Mouse (Mus musculus): ENCODE data around the gene Cdk19.
"Not testable (repeated sequence)": the region's sequence is repeated elsewhere in the genome, so short reads cannot be mapped to it uniquely, and the experiment has no call there.

The Cdk19 gene

DNA sequence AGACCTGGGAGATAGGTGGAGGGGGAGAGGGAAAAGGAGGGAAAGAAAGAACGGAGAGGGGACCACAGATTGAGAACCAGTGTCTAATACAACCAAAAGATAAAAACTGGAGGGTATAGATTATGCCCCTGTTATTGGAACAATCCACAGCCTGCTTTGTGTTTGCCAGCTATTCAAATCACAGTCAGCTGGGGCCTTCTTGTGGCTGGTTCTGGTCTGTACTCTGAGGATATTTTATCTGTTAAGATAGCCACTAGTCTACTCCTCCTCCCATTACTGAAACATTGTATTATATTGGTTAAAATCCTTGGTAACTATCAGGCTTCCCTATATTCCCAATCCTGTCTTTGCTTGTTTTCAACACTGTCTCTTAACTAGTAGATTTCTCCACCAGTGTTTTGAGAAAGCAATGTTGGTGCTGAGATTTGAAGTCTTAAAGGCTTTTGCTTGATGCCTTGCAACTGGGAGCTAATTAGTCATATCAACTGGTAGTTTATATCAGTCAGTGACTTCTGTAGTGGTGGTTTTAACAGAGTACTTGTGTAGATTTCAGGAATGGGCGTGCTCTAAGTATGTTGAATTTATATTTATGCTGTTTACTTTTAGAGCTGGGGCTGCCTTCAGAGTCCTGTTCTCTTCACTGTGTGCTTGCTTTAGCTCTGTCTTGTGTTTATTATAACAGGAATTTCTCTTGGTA is 54.2 kb downstream of the Cdk19 start:
- no peak for DNase-seq (ENCODE audit: low spot score in 2 of 2)

DNA sequence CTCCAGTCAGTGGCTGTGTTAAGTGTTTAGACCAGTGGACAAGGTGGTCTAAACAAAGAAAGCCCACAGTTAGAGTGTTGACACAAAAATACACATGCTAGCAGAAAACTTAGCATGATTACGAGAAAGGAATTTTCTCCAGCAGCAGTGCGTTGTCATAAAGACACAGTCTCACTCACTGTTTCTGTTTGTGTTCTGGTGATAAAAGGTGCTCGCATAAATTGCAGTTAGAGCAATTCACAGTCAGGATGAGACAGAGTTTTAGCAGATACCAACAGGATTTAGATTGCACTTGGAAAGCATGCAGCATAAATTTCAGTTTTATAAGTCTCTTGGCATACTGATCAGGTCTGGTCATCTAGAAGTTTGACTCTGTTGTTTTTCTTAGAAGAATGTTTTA is 59.5 kb downstream of the Cdk19 start:
- DNase-seq (ENCODE audit: low spot score in 2 of 2): no peak

DNA sequence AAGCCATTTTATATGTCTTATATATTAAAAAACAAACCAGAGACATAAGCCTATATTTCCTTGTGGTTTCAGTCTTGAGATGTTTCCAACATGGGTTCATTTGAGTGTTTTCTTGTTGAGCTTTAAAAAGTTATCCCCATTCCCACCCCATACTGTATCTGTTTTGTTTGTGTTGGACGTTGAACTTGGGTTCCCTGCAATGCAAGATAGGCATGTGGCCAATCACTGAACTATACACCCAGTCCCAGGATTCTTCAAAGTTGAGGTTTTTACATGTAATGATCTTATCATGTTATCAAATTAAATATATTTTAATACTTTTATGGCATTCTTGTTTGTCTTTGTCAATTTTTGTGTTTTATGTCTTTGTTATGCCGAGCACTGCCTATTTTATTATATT is 60.0 kb downstream of the Cdk19 start:
- DNase-seq (ENCODE audit: low spot score in 2 of 2): no peak

DNA sequence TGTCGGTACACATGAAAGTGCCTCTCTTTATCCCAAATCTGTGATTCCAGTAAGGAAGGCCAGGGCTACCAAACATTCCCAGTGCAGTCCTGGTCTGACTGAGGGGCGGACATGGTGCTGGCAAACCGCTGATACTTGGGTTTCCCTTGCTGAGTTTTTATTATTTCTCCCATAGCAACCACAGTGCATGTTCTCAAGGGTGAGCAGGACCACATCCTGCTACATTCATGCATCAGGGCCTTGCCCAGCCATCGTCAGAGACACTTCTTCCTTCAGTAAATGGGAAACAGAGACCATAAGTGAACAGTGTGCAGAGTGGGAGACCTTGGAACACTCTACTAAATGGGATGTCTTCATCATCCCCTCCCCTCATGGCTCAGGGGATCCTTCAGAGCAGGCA is 60.9 kb downstream of the Cdk19 start:
- no peak for DNase-seq (ENCODE audit: low spot score in 2 of 2)

DNA sequence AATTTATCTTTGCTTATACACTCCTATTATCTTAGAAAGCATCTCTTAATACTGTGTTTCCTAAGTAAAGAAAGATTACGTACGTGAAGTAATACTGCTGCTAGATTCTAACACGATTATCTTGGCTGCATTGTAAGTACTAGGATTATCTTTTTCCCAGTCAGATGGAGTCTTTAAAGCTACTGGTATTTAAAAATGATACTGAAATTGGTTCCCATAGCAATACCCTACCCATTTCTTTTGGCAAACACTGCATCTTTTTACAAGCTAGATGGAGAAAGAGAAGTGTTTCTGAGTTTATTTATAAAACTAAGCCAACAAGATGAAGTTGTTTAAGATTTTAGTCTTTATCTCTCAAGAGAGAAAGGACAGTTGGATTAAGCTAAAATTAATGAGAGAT is 67.3 kb downstream of the Cdk19 start:
- no peak for DNase-seq (ENCODE audit: low spot score in 2 of 2)

DNA sequence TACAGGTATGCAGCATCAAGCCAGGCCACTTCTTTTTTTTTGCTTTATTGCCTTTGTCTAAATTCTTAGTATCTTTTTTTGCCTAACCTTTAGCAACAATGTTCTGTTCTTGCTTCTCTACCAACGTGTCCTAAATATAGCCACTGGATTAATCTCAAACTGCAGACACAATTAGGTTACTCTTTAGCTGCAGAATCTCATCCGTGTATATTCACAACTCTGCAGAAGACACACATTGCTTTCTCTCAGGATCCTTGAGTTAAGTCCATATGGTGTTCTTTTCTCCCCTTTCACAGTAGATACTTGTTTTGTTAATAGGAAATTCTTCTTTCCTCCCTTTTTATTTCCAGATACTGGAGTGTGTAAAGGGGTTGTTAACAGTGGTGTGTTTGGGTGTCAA is 70.0 kb downstream of the Cdk19 start:
- peak in 1 of 2 experiments; percentile 22 for DNase-seq (ENCODE audit: low spot score in 2 of 2)

DNA sequence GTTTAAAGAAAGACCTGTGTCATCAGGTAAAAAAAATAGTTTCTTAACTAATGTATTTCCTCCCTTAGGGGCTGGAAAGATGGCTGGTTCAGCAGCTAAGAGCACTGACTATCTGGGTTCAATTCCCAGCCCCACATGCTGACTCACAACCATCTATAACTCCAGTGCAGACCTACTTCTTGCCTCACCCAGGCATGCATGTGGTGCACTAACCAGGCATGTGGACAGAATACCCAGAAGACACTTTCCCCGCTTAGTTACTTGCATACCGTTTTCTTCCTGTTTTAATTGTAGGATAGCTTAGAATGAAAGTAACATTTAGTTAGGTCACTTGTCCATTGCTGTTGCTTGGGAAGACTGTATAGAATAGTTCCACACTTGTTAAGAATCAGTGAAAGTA is 72.0 kb downstream of the Cdk19 start:
- no peak for DNase-seq (ENCODE audit: low spot score in 2 of 2)

DNA sequence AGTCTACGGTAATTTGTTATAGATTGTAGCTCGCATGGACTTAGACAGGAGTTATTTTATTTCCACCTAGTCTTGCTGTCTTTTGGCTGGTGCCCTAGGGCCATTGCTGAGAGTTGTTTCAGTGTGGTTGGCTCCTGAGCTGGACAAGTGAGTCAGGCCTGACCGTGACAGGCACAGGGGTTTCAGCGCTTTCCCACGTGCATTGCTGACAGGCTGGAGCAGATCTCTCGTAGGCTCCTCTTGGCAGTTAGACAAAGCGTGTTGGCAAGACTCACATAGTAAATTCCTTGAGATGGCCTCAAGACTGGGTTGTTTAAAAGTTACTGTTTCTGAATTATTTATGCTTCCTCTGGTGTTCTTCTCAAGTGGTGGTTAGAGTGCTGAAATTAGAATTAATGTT is 77.6 kb downstream of the Cdk19 start:
- peak; percentile 47 to 79 for DNase-seq (ENCODE audit: low spot score in 2 of 2)

DNA sequence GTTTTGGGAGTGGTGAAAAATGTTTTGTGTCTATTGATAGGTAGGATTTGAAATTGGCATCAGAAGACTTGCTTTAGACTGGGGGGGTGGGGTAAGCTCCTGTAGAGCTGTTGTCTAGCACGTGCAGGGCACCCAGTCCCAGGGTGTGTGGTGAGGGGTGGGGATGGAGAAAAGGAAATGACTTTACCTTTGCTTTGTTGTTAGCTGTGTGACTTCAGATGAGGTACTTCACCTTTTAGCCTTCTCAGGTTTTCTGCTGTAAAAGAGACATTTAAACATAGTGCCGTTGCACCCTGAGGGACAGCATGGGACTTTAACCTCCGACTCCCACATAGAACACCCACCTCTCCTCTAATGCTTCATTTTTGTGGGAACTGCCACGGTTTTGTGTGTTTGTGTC is 80.5 kb downstream of the Cdk19 start:
- no peak for DNase-seq (ENCODE audit: low spot score in 2 of 2)

DNA sequence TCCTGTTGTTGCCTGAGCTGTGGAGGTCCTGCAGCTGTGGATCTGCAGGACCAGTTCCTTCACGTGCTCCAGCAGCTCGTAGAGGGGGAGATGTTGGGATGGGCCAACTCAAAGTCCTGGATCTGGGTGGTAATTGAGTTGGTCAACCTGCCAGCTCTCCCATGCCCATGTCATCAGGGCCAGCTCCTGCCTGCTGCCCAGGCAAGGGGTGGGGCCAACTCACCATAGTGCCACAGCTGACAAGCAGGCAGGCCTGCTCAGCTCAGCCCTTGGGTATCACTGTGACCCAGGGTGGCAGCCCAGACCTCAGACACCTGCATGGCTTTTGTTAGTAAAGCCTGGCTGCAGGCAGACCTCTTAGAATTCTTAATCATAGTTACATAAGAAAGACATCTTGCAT is 81.3 kb downstream of the Cdk19 start:
- DNase-seq (ENCODE audit: low spot score in 2 of 2): no peak

DNA sequence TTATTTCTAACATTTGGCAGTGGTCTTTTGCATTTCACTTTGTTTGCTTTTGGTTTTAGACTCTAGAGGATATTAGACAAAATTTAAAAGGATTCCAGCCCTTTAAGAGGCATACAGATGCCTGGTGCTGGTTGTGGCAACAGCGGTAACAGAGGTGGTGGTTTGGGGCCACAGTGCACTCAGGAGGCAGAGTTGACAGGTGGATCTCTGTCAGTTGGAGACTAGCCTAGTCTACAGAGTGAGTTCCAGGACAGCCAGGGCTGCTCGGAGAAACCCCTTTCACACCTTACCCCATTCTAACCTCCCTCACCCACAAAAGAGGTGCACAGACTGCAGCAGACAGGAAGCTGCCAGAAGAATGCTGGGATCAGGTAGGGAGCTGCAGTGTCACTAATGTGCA is 82.4 kb downstream of the Cdk19 start:
- no peak for DNase-seq (ENCODE audit: low spot score in 2 of 2)

DNA sequence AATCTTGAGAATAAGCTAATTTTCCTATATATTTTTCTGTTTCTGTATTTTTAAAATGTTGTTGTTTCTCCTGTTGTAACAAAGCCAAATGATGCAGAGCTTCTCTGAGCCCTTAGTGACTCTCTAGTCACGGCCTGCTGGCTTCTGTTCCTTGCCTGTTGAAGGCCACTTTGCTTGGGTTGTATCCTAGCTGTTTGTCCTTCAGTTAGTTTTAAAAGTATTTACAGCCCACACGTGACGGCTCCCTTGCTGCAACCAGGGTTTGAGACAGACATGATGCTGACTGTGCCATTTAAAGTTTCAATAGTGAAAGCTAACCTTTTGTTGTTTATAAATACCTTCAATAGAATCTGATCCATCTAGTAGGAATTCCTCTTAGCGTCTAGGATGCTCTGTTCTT is 83.3 kb downstream of the Cdk19 start:
- no peak for DNase-seq (ENCODE audit: low spot score in 2 of 2)

DNA sequence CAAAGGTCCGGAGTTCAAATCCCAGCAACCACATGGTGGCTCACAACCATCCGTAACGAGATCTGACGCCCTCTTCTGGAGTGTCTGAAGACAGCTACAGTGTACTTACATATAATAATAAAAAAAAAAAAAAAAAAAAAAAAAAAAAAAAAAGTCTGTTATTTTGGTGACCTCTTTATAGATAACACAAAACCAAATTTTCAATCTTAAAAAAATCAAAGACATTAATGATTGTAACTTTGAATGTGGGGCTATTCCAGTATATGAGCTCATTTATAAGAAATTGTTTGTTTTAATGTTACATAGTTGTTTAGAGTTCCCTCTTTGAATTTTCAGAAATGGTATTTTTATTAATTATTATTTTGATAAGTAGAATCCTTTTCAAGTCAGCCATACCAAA is 85.1 kb downstream of the Cdk19 start:
- not testable (repeated sequence) for DNase-seq (ENCODE audit: low spot score in 2 of 2)

DNA sequence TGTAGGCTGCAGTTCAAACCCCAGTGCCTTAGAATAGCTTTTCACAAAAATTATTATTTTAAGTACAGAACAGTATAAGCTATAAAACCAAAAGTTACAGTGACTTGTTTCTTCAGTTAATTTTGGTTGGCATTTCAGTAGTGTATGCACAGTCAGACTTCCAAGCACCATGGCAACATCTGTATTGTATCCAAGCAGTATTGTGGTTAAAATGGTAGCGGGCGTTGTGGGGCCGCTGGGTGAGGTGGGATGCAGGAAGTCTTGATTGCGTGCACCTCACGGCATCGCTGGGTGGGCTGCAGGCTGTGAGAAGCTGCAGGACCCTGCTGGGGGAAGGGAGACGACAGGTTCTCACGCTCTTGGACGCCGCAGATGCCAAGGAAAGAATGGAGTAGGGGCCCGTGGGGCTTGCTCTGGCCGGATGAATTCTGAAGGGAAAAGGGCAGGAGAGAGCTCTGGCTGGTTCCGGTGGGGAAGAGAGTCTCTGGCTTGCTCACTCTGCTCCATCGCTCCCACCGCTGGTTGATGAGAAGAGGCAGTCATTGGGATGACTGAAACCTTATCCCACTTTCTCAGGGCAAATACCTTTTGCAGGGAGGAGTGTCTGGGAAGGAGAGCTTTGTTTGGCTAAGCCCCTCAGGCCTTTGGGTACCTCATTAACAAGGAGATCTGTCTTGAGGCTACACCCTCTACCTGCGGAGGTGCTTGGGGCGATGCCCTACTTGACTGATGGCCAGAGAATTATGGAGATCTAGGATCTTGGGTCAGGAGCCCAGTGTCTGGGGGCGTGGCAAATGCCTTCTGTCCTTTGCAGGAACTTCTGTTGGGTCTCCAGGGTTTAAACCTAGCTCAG is 86.1 kb downstream of the Cdk19 start:
- DNase-seq (ENCODE audit: low spot score in 2 of 2): no peak

DNA sequence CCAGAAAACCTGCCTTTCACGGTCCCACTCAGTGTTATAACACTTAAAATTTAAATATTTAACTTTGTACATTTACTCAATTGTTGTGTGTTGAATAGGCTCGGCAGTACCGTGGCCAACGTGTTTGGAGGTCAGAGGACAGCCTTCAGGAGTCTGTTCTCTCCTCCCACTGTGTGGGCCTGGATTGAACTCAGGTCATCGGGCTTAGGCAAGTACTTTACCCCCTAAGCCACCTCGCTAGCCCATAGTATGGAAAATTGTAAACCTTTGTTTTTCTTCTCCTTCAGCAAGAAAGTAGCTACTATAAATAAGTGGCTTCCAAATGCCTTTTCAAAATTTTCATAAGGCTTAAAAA is 86.7 kb downstream of the Cdk19 start:
- DNase-seq (ENCODE audit: low spot score in 2 of 2): no peak

DNA sequence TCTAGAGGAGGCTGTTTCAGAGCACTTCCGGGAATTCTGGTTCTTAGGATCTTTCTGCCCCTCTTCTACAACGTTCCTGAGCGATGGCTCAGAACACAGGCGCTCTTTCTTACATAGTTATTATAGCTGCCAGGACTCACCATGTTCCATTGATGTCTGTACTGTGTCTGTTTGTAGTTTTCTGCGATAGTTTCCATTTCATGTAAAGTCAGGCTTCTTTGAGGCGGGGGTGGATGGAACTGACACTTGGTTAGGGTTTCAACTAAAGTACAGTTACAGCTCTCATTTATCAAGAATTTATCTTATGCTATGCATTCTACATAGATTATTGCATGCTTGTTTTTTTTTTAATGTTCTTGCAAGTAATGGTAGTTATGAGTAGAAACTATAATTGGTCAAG is 89.3 kb downstream of the Cdk19 start:
- DNase-seq (ENCODE audit: low spot score in 2 of 2): no peak

DNA sequence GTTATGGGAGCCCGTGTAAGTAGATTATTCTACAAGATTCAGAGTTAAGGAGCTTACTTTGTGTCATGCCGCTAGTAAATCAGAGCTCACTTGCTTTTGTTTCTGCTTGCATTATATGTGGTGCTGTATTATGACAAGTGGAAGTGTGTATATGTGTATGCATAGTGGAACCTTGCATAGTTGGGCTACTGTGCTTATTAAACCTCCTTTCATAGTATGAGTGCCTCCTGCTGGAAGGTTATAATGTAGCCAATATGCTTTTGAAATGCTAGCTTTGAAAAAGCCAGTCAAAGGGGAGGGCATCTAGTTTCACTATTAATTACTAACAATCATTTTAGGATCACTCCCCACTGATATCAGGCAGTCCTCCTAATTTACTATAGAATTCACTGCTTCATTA is 89.7 kb downstream of the Cdk19 start:
- DNase-seq (ENCODE audit: low spot score in 2 of 2): no peak

DNA sequence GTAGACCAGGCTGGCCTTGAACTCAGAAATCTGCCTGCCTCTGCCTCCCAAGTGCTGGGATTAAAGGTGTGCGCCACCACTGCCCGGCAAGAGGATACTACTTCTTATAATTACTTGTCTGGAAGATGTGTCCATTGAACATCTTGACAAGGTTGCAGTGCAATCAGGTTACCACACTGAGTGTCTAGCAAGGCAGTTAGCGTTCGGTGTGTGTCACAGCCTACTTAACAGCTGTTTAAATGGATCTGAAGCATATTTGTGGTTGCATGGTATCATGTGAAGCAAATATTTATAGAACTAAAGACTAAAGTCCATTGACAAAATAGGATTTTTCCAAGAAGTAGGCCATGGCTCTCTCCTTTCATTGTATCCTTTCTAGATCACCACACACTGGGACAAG is 90.8 kb downstream of the Cdk19 start:
- no peak for DNase-seq (ENCODE audit: low spot score in 2 of 2)

DNA sequence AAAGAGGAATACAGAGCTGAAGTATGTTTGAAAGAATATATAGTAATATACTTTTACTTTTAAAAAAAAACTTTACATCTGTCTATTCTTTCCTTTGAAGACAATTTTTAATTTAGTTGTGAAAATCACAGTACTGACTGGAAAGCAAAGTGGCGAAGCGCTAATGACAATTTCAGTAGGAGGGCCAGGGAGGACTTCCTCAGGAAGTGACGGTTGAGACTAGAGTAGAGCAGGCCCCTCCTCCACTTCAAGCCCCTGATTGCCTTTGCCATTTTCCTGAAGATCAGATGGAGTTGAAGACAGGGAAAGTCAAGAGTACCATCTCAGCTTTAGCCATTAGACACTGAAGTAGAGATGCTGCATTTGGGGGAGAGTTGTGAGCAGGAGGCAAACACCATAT is 92.6 kb downstream of the Cdk19 start:
- DNase-seq (ENCODE audit: low spot score in 2 of 2): no peak

DNA sequence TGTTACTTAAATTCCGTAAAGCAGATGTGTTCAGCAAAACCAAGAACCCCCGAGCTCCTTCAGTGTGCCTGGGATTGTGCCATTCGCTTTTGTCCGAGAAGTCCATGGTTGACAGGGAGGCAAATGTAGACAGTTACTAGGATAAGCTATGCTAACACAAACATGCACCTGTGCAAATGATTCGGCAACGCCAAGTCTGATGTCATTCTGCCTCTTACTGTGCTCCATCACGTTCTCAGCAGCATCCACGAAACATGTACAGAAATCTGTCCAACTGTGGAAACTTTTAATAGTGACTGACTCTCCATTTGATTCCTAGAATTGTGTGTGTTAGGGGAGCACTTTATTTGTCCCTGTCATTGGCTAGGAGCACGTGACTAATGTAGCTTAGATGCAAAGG is 93.0 kb downstream of the Cdk19 start:
- no peak for DNase-seq (ENCODE audit: low spot score in 2 of 2)

DNA sequence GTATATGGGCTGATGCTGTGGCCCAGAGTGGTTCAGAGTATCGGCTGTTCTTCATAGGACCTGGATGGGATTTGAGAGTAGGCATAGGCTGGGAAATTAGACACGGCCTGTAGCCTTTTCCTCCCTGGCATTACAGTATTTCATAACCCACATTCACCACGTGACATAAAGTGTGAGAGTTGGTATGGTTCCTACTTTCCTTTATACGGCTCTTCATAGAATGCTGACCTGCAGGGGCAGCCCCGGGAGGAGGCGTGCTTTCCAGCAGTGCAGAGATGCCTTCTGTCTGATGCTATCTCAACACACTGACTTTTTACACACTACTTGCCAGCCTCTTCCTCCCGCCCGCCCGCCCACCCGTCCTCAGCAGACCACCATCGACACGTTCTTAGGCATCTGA is 96.0 kb downstream of the Cdk19 start:
- no peak for DNase-seq (ENCODE audit: low spot score in 2 of 2)

DNA sequence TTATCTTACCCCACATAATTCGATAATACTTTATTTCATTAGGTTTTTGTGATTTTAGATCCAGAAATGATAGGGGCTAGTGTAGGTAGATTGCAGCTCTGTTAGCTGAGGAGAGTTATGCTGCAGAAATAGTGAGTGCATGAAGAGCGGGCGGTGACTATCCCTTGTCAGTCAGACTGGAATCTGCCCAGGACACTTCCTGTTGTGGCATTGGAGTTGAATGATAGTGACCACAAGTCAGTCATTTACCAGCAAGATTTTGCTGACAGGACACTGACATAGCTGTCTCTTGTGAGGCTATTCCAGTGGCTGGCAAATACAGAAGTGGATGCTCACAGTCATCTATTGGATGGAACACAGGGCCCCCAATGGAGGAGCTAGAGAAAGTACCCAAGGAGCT is 97.8 kb downstream of the Cdk19 start:
- DNase-seq (ENCODE audit: low spot score in 2 of 2): no peak

DNA sequence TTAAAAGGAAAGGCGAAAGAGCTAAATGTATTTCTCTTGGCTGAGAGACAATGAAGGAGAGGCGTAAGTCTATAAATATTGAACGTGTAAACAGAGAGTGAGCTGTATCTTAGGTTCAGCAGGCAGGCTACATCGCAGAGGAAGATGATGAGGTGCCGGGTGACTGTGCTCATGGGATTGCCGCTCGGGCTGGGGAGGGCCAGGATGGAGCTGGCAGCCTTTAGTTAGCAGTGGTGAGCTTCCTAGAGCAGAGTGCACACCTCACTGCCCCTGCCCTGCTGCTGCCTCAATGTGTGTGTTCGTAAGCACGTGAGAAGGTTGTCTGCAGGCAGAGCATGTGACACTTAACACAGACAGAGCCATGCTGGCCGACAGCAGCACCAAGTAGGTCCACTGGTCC is 101.4 kb downstream of the Cdk19 start:
- DNase-seq (ENCODE audit: low spot score in 2 of 2): no peak

DNA sequence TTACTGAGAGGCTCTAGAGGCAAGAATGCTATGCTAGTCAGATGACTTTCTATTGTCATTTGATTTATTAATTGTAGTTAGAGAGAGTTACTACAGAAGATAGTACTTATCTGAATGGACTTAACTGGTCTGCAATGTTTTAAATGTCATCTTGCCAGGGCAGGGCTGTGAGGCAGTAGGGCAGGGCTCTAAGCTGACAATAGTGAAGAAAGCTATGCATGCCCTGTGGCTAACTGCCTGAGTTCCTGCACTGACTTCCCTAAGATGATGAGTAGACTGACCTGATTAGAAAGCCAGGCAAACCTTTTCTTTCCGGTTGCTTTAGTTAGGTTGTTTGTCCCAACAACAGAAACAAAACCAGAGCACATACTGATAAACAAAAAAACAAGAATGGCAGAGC is 102.7 kb downstream of the Cdk19 start:
- no peak for DNase-seq (ENCODE audit: low spot score in 2 of 2)

Measured in left cerebral cortex, adult 9 months (tissue).